Mouse (Mus musculus) embryonic facial prominence, embryonic 14.5 days (tissue): ENCODE measurements at regions not wholly inside any gene's neighbourhood (a gene's known extent, or its start where the extent isn't known, plus 50 kb on each side); places are given as distances from the start of the nearest gene placed in this dataset.

ENCODE experiments used
- ATAC-seq: fragments of 200-750 bp; cut with Nextera tagmentation; 2 replicates; pipeline ENCODE4 v1.8.0; 2017; ENCODE audit warnings: low read depth, moderate number of reproducible peaks, moderate TSS enrichment
- DNase-seq: peaks from one replicate; pipeline ENCODE4 v3.0.0-alpha.2; 2015; ENCODE audit warnings: low spot score
- H3K27ac ChIP-seq: fragments of 300-500 bp; sonication (generic); replicated peaks from 2 replicates; pipeline ENCODE4 v1.5.1; 2014; ENCODE audit warnings: low read depth, mild to moderate bottlenecking, low read length, moderate library complexity
- H3K27me3 ChIP-seq: fragments of 300-500 bp; sonication (generic); replicated peaks from 2 replicates; pipeline ENCODE4 v1.6.1; 2014; ENCODE audit warnings: low read length; ENCODE audit not compliant: control insufficient read depth, insufficient read depth
- H3K36me3 ChIP-seq: fragments of 300-500 bp; sonication (generic); 2 replicates; pipeline ENCODE4 v1.6.1; 2014; ENCODE audit warnings: low read length, mixed read lengths; ENCODE audit not compliant: control insufficient read depth, insufficient read depth
- H3K4me1 ChIP-seq: fragments of 300-500 bp; sonication (generic); 2 replicates; pipeline ENCODE4 v1.6.1; 2014; ENCODE audit warnings: antibody characterized with exemption, low read length; ENCODE audit not compliant: control insufficient read depth, insufficient read depth
- H3K4me2 ChIP-seq: fragments of 300-500 bp; sonication (generic); 2 replicates; pipeline ENCODE4 v1.6.1; 2014; ENCODE audit warnings: low read depth, mild to moderate bottlenecking, low read length, moderate library complexity, mixed read lengths
- H3K4me3 ChIP-seq: fragments of 300-500 bp; sonication (generic); 2 replicates; pipeline ENCODE4 v1.5.1; 2014; ENCODE audit warnings: low read depth, mild to moderate bottlenecking, low read length
- H3K9ac ChIP-seq: fragments of 300-500 bp; sonication (generic); 2 replicates; pipeline ENCODE4 v1.6.1; 2014; ENCODE audit warnings: low read depth, mild to moderate bottlenecking, low read length, moderate library complexity, mixed read lengths
- H3K9me3 ChIP-seq: fragments of 300-500 bp; sonication (generic); 2 replicates; pipeline ENCODE4 v1.6.1; 2016; ENCODE audit warnings: low read length; ENCODE audit not compliant: control insufficient read depth
- WGBS: fragments of 180-500 bp; shearing (Covaris S2); extraction: QIAGEN DNeasy Blood & Tissue Kit; methylation state at CpG from one replicate; pipeline ENCODE4 v1.1.7; 2014; 5-methylcytosine and 5-hydroxymethylcytosine counted together

- Histone ChIP-seq H3K9me3 (no peaks in the 10 kb centered on the region), H3K9ac (no peak overlapping the region), H3K4me1 (peaks cover 11% of the 10 kb centered on the region), H3K27ac (no peak overlapping the region), H3K4me3 (no peak overlapping the region), H3K27me3 (no peaks in the 10 kb centered on the region), H3K4me2 (no peak overlapping the region), H3K36me3 (no peaks in the 10 kb centered on the region)
- 56% methylated on average over 3 of the region's 3 CpGs for WGBS
- no peak for DNase-seq
- ATAC-seq: no peak
Observed at GRCm38 (mm10) chr11:51911481-51911880, 54.0 kb upstream of the Jade2 start.

DNA sequence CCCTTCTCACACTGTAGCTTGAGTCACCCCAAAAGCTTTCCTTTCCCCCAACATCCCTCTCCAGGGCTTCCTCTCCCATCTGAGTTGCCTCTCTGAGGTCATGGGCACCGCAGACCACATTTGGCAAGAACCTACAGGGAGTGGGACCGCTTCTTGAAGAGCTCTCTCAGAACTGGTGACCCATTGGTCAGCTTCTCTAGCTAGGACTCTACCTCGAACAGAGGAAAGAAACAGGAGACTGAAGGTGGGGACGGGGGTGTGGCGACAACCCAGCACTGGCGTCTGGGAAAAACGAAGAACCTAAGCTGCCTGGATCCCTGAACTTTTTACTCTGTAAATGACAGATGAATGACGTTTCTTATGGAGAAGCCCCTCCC, 51.8 kb upstream of the Cdkn2aipnl start:
- peaks cover 16% of the 10 kb centered on the region for H3K4me1 ChIP-seq
- no peak for DNase-seq
- peak overlapping the region; percentile 26 for H3K4me3 ChIP-seq
- H3K9ac ChIP-seq: peak overlapping the region; percentile 28; the same call in 1 of the 2 replicates
- no peak overlapping the region; the same call in 1 of the 2 replicates for H3K27ac ChIP-seq
- peak; percentile 56; the same call in 1 of the 2 replicates for ATAC-seq
- H3K27me3 ChIP-seq: no peaks in the 10 kb centered on the region
- no peaks in the 10 kb centered on the region for H3K9me3 ChIP-seq
- peak overlapping the region; percentile 56 for H3K4me2 ChIP-seq
- WGBS: 8% methylated on average over 8 of the region's 8 CpGs
- no peaks in the 10 kb centered on the region for H3K36me3 ChIP-seq

DNA sequence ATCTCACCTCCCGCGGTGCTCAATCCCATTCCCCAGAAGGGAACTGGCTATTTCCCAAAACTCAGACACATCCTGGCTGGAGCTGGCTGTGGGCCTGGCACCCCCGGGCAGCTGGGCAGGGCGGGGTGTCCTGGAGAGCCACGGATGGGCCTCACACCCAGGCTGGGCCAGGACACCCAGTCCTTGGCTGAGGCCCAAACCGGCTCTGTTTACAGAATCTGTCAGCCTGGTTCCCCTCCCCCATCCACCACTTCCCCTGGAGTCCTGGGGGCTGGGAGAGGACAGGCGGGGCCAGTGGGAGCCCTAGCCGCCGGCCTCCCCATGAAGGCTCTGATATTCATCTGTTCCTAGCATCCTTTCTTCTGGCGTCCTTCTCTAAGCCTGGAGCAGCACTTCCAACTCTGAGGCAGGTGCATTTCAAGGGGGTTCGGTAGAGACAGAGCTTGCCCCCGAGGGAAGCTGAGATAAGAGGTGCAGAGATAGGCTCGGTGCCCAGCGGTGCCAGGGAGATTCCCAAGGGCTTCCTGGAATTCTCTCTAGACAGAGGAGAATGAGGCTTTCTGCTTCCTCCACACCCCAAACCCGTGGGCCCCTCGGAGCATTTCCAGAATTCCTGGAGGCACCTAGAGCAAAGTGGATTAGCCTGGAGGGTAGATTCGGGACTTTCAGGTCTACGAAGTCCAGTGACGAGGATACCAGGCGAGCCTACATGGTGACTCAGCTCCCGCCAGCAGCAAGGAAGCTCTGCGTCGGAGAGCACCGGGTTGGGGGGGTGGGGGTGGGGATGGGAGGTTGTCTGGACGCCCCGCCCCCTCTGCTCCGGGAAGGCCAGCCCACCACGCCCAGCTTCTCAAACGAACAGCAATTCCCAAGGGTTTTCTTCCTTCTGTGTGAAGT, 51.2 kb upstream of the Cdkn2aipnl start:
- WGBS: 1% methylated on average over 23 of the region's 29 CpGs
- ATAC-seq: peak; percentile 79
- Histone ChIP-seq H3K27me3 (no peaks in the 10 kb centered on the region), H3K9ac (peak overlapping the region; percentile 28), H3K9me3 (no peaks in the 10 kb centered on the region), H3K4me3 (peak overlapping the region; percentile 26), H3K27ac (peak overlapping the region; percentile 53), H3K36me3 (no peaks in the 10 kb centered on the region), H3K4me1 (peaks cover 16% of the 10 kb centered on the region), H3K4me2 (peak overlapping the region; percentile 56)
- peak; percentile 89 for DNase-seq
